In genomic region chr13:25018316-25018715, GRCm38 (mm10) we compare ENCODE assay signal across 10 mouse cellular contexts. TPM values are rescaled to one million over a fixed set of nuclear protein-coding genes. Genes with fewer than 3 reads are reported as not detected.
DNase-seq lines count a peak whose midpoint lies in the region; ATAC-seq and TF ChIP-seq lines count a peak whose summit lies in the region.
"Had no signal": no experiment of that assay in that cellular context is flagged by ENCODE, and none has a peak within 500 bp of the region (broad histone marks: within the 10 kb centered on the region; RNA-seq: fewer than 3 reads in every experiment).

No protein-coding gene starts in this region.

- H3K4me3 ChIP-seq in cerebellum, adult 2 months (replicated peaks; ENCODE audit: insufficient read depth, low read depth, low read length): peak overlapping the region; percentile 9
- no peak overlapping the region for H3K4me3 ChIP-seq in kidney, embryonic 16.5 days (ENCODE audit: low read length)
- H3K4me3 ChIP-seq in forebrain, embryonic 13.5 days: no peak overlapping the region
- H3K4me3 ChIP-seq in liver, embryonic 15.5 days (replicated peaks): peak overlapping the region; percentile 83

- 0 out of 2 replicates have a peak, but pooled peaks cover 3% of the 10 kb centered on the region for H3K36me3 ChIP-seq in kidney, embryonic 16.5 days (ENCODE audit: insufficient read depth, low read length)
- H3K36me3 ChIP-seq in forebrain, embryonic 13.5 days (ENCODE audit: poor library complexity, severe bottlenecking): peaks cover 9% of the 10 kb centered on the region; the same call in 1 of the 2 replicates
- 0 out of 2 replicates have a peak, but pooled peaks cover 4% of the 10 kb centered on the region for H3K36me3 ChIP-seq in liver, embryonic 15.5 days (replicated peaks)
- H3K36me3 ChIP-seq: limb, embryonic 15.5 days had no signal

- peaks cover 5% of the 10 kb centered on the region for H3K4me1 ChIP-seq in cerebellum, adult 2 months (ENCODE audit: control insufficient read depth, insufficient read depth, low read length)
- H3K4me1 ChIP-seq in kidney, embryonic 16.5 days (ENCODE audit: insufficient read depth, low read length): peaks cover 16% of the 10 kb centered on the region
- peaks cover 24% of the 10 kb centered on the region for H3K4me1 ChIP-seq in forebrain, embryonic 13.5 days
- peaks cover 31% of the 10 kb centered on the region for H3K4me1 ChIP-seq in liver, embryonic 15.5 days (replicated peaks)

- no peaks in the 10 kb centered on the region for H3K27me3 ChIP-seq in cerebellum, adult 2 months (ENCODE audit: control insufficient read depth, insufficient read depth, low read length)
- no peaks in the 10 kb centered on the region for H3K27me3 ChIP-seq in kidney, embryonic 16.5 days (ENCODE audit: insufficient read depth, low read length)
- H3K27me3 ChIP-seq in forebrain, embryonic 13.5 days: no peaks in the 10 kb centered on the region
- no peaks in the 10 kb centered on the region for H3K27me3 ChIP-seq in liver, embryonic 15.5 days
- H3K27me3 ChIP-seq: limb, embryonic 15.5 days had no signal

- no peak for ATAC-seq in kidney, embryonic 16.5 days (ENCODE audit: low FRiP score, low TSS enrichment)
- ATAC-seq in forebrain, embryonic 13.5 days: no peak
- ATAC-seq in liver, embryonic 15.5 days (ENCODE audit: insufficient read depth): no peak

- H3K9ac ChIP-seq in kidney, embryonic 16.5 days (replicated peaks; ENCODE audit: low read length): no peak overlapping the region
- H3K9ac ChIP-seq in forebrain, embryonic 13.5 days: no peak overlapping the region
- no peak overlapping the region for H3K9ac ChIP-seq in liver, embryonic 15.5 days
- H3K9ac ChIP-seq: limb, embryonic 15.5 days had no signal

- 91% methylated on average over 9 of the region's 9 CpGs for WGBS in cerebellum, adult 2 months
- 92% methylated on average over 9 of the region's 9 CpGs for WGBS in kidney, embryonic 16.5 days
- WGBS in forebrain, embryonic 13.5 days: 93% methylated on average over 9 of the region's 9 CpGs
- WGBS in liver, embryonic 15.5 days (ENCODE audit: insufficient replicate concordance): 81% methylated on average over 9 of the region's 9 CpGs

- TF ChIP-seq POLR2A in cerebellum, adult 2 months (IDR thresholded peaks at IDR 0.05; ENCODE audit: borderline replicate concordance, insufficient read depth, low read length): no peak

- no peak overlapping the region for H3K27ac ChIP-seq in cerebellum, adult 2 months (ENCODE audit: insufficient read depth, low read length)
- H3K27ac ChIP-seq in kidney, embryonic 16.5 days (ENCODE audit: low read length): no peak overlapping the region
- no peak overlapping the region for H3K27ac ChIP-seq in forebrain, embryonic 13.5 days
- H3K27ac ChIP-seq in liver, embryonic 15.5 days (replicated peaks): no peak overlapping the region
- H3K27ac ChIP-seq: limb, embryonic 15.5 days had no signal

- H3K9me3 ChIP-seq in kidney, embryonic 16.5 days (ENCODE audit: low read length): no peaks in the 10 kb centered on the region
- H3K9me3 ChIP-seq in forebrain, embryonic 13.5 days (replicated peaks): no peaks in the 10 kb centered on the region
- H3K9me3 ChIP-seq in liver, embryonic 15.5 days (replicated peaks): no peaks in the 10 kb centered on the region
- H3K9me3 ChIP-seq: limb, embryonic 15.5 days had no signal

- H3K4me2 ChIP-seq in kidney, embryonic 16.5 days (replicated peaks; ENCODE audit: low read depth, low read length): peak overlapping the region; percentile 92
- peak overlapping the region; percentile 76 for H3K4me2 ChIP-seq in forebrain, embryonic 13.5 days
- peak overlapping the region; percentile 80 for H3K4me2 ChIP-seq in liver, embryonic 15.5 days

- DNase-seq in cerebellum, adult 2 months: no peak
- DNase-seq in cerebellum, adult 11-12 months: no peak
- DNase-seq in kidney, adult 11 months: no peak
- no peak for DNase-seq in thymus, postnatal 36 days
- no peak for DNase-seq in MN1 (ENCODE audit: low spot score)
- DNase-seq: adrenal gland, postnatal 36 days had no signal

- TF ChIP-seq CTCF in cerebellum, adult 2 months (IDR thresholded peaks at IDR 0.05; ENCODE audit: borderline replicate concordance, insufficient read depth, low read depth, low read length): no peak

RNA-seq across cellular contexts. Expression of gene Mrs2, which starts 1.9 kb away (rescaled TPM):
- polyA plus RNA-seq in cerebellum, adult 2 months (2012; rRNA removed): 49.0 and 57.1 TPM in 2 replicates
- polyA plus RNA-seq in kidney, embryonic 16.5 days (2015; fragmentation: Nextera tagmentation; extraction: Ambion mirVana): 18.2 and 19.6 TPM in 2 replicates
- polyA plus RNA-seq in forebrain, embryonic 13.5 days (2015; fragmentation: Nextera tagmentation; extraction: Ambion mirVana): 13.8 and 17.3 TPM in 2 replicates
- polyA plus RNA-seq in liver, embryonic 15.5 days (2015; fragmentation: Nextera tagmentation; extraction: Ambion mirVana): 7.8 and 8.4 TPM in 2 replicates

RNA-seq across cellular contexts. Expression of gene Dcdc2a, which starts 37.5 kb away (rescaled TPM):
- polyA plus RNA-seq in cerebellum, adult 2 months (2012; rRNA removed): 4.1 and 4.9 TPM in 2 replicates
- polyA plus RNA-seq in kidney, embryonic 16.5 days (2015; fragmentation: Nextera tagmentation; extraction: Ambion mirVana): 57.6 and 64.0 TPM in 2 replicates
- 1.9 and 2.1 TPM in 2 replicates for polyA plus RNA-seq in forebrain, embryonic 13.5 days (2015; fragmentation: Nextera tagmentation; extraction: Ambion mirVana)
- polyA plus RNA-seq in liver, embryonic 15.5 days (2015; fragmentation: Nextera tagmentation; extraction: Ambion mirVana): 0.09 and 0.78 TPM in 2 replicates

Comparison
In these comparisons a context has a peak if more than half of its experiments do, and no peak if none do; other contexts are left out.
1. H3K4me3 ChIP-seq: peak in cerebellum, adult 2 months (single experiment) and liver, embryonic 15.5 days (single experiment); none in kidney, embryonic 16.5 days (single experiment) and forebrain, embryonic 13.5 days (single experiment).
2. Peak in every context shown above with its lines, with median percentiles within 50 percentile points of each other: H3K4me2 ChIP-seq.